Mouse (Mus musculus) ES-Bruce4 (cell line): ENCODE results near the gene Ptpn13. TPM values are rescaled to one million over a fixed set of nuclear protein-coding genes. Genes with fewer than 3 reads are reported as not detected.

Experiments used
- H3K27ac ChIP-seq: 2 replicates; pipeline ENCODE4 v1.5.1; 2012; ENCODE audit warnings: low read length, inconsistent platforms; ENCODE audit not compliant: insufficient read depth
- H3K27me3 ChIP-seq: 2 replicates; pipeline ENCODE4 v1.6.1; 2012; ENCODE audit warnings: mild to moderate bottlenecking, low read length, inconsistent platforms; ENCODE audit not compliant: control insufficient read depth, poor library complexity, insufficient read depth, severe bottlenecking
- H3K36me3 ChIP-seq: 2 replicates; pipeline ENCODE4 v1.6.1; 2012; ENCODE audit warnings: inconsistent platforms, mild to moderate bottlenecking, low read length, moderate library complexity; ENCODE audit not compliant: control insufficient read depth, poor library complexity, insufficient read depth, severe bottlenecking
- H3K4me1 ChIP-seq: one replicate; pipeline ENCODE4 v1.8.1; 2011; ENCODE audit warnings: low read length; ENCODE audit not compliant: control insufficient read depth, insufficient read depth
- H3K4me3 ChIP-seq: 2 replicates; pipeline ENCODE4 v1.5.1; 2011; ENCODE audit warnings: low read depth, mild to moderate bottlenecking, low read length
- H3K9ac ChIP-seq: 2 replicates; pipeline ENCODE4 v1.6.1; 2012; ENCODE audit warnings: low read depth, mild to moderate bottlenecking, inconsistent platforms; ENCODE audit not compliant: poor library complexity, severe bottlenecking
- H3K9me3 ChIP-seq: replicated peaks from 2 replicates; pipeline ENCODE4 v1.6.1; 2012; ENCODE audit warnings: mild to moderate bottlenecking, low read length, inconsistent platforms; ENCODE audit not compliant: control insufficient read depth, poor library complexity, insufficient read depth, severe bottlenecking
- CTCF ChIP-seq: IDR thresholded peaks from one replicate; pipeline ENCODE4 v1.8.1; 2011; ENCODE audit warnings: low read depth, low read length
- EP300 ChIP-seq: IDR thresholded peaks from 2 replicates; pipeline ENCODE4 v1.6.1; 2011; ENCODE audit warnings: low read depth, low read length; ENCODE audit not compliant: insufficient read depth
- POLR2A ChIP-seq: IDR thresholded peaks from one replicate; pipeline ENCODE4 v1.8.1; 2011; ENCODE audit warnings: low read length; ENCODE audit not compliant: insufficient read depth
- polyA plus RNA-seq: library from polyadenylated mRNA; stranded (reverse); fragments of >200 nt; gene quantifications from 2 replicates; pipeline ENCODE4 v1.2.4, GENCODE M21; 2011; ENCODE audit warnings: low read depth; ENCODE audit not compliant: missing spikeins, insufficient read depth, insufficient read length

Gene Ptpn13
- polyA plus RNA-seq, 1 experiment, result 26.5 TPM

- H3K4me3 ChIP-seq, result peak overlapping the region; percentile 86
- no peaks in the 10 kb centered on the region for H3K9me3 ChIP-seq
- H3K27ac ChIP-seq, result no peak overlapping the region
- 0 out of 2 replicates have a peak, but pooled peaks have one; percentile 14 for TF ChIP-seq EP300
- no peak for TF ChIP-seq POLR2A
- no peaks in the 10 kb centered on the region for H3K36me3 ChIP-seq
- peak overlapping the region; percentile 70 for H3K9ac ChIP-seq
- peaks cover 2% of the 10 kb centered on the region for H3K27me3 ChIP-seq
- H3K4me1 ChIP-seq, result no peaks in the 10 kb centered on the region
Measured at GRCm38 (mm10) chr5:103425363-103426031, 505 bp downstream of the Ptpn13 start.

GRCm38 (mm10) chr5:103426250-103426649, 1.3 kb downstream of the Ptpn13 start:
- H3K27ac ChIP-seq, result no peak overlapping the region
- TF ChIP-seq POLR2A (no peak), EP300 (no peak), CTCF (no peak)
- H3K4me3 ChIP-seq, result no peak overlapping the region; the same call in 1 of the 2 replicates
- H3K9me3 ChIP-seq, result no peaks in the 10 kb centered on the region
- H3K27me3 ChIP-seq, result peaks cover 2% of the 10 kb centered on the region
- H3K4me1 ChIP-seq, result no peaks in the 10 kb centered on the region
- peak overlapping the region; percentile 70; the same call in 1 of the 2 replicates for H3K9ac ChIP-seq
- H3K36me3 ChIP-seq, result no peaks in the 10 kb centered on the region

GRCm38 (mm10) chr5:103430986-103431385, 6.0 kb downstream of the Ptpn13 start:
- Histone ChIP-seq H3K4me3 (no peak overlapping the region), H3K4me1 (peaks cover 2% of the 10 kb centered on the region), H3K9me3 (no peaks in the 10 kb centered on the region), H3K36me3 (no peaks in the 10 kb centered on the region), H3K27me3 (peaks cover 1% of the 10 kb centered on the region; the same call in 1 of the 2 replicates), H3K27ac (no peak overlapping the region), H3K9ac (no peak overlapping the region)
- no peak for TF ChIP-seq POLR2A
- no peak for TF ChIP-seq CTCF
- no peak for TF ChIP-seq EP300

- TF ChIP-seq POLR2A, result no peak
- H3K36me3 ChIP-seq, result no peaks in the 10 kb centered on the region
- no peak overlapping the region for H3K27ac ChIP-seq
- H3K27me3 ChIP-seq, result no peaks in the 10 kb centered on the region
- H3K4me3 ChIP-seq, result no peak overlapping the region
- peaks cover 2% of the 10 kb centered on the region for H3K4me1 ChIP-seq
- H3K9ac ChIP-seq, result no peak overlapping the region
- H3K9me3 ChIP-seq, result no peaks in the 10 kb centered on the region
Measured at GRCm38 (mm10) chr5:103431479-103431878, 6.5 kb downstream of the Ptpn13 start.

- Histone ChIP-seq H3K4me1 (peaks cover 3% of the 10 kb centered on the region), H3K9ac (0 out of 2 replicates have a peak overlapping the region, but pooled peaks have one; percentile 5), H3K27me3 (no peaks in the 10 kb centered on the region), H3K4me3 (peak overlapping the region; percentile 21; the same call in 1 of the 2 replicates), H3K36me3 (no peaks in the 10 kb centered on the region), H3K9me3 (no peaks in the 10 kb centered on the region), H3K27ac (no peak overlapping the region)
- TF ChIP-seq EP300, result no peak
- no peak for TF ChIP-seq POLR2A
- TF ChIP-seq CTCF, result no peak
Measured at GRCm38 (mm10) chr5:103436039-103436944, 11.3 kb downstream of the Ptpn13 start.

DNA sequence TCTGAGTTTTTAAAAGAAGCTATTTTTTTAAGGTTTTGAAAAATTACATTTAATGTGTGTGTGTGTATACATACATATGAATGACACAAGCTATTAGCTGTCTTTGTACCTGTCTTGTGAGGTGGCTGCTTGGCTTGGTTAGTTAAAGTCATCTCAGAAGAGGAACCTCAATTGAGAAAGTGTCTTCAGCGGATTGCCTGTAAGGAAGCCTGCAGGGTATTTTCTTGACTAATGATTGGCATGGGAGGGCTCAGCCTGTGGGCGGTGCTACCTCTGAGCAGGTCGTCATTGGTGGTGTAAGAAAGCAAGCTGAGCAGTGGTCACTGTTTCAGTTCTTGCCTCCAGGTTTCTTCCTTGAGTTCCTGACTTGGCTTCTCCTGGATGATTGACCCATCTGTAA, 12.7 kb downstream of the Ptpn13 start:
- H3K27ac ChIP-seq, result no peak overlapping the region

More for the DNA sequence above, 12.7 kb downstream of the Ptpn13 start:
- H3K27me3 ChIP-seq, result no peaks in the 10 kb centered on the region
- no peak overlapping the region for H3K4me3 ChIP-seq
- TF ChIP-seq POLR2A (no peak), EP300 (no peak), CTCF (no peak)
- no peak overlapping the region for H3K9ac ChIP-seq
- H3K9me3 ChIP-seq, result no peaks in the 10 kb centered on the region
- no peaks in the 10 kb centered on the region for H3K36me3 ChIP-seq
- peaks cover 3% of the 10 kb centered on the region for H3K4me1 ChIP-seq
